Comparison of ENCODE assay signal across 10 mouse cellular contexts in genomic region chr9:44144023-44144717, GRCm38 (mm10). TPM values are rescaled to one million over a fixed set of nuclear protein-coding genes. Genes with fewer than 3 reads are reported as not detected.
DNase-seq lines count a peak whose midpoint lies in the region; ATAC-seq and TF ChIP-seq lines count a peak whose summit lies in the region.
"Had no signal": no experiment of that assay in that cellular context is flagged by ENCODE, and none has a peak within 500 bp of the region (broad histone marks: within the 10 kb centered on the region; RNA-seq: fewer than 3 reads in every experiment).

No protein-coding gene starts in this region.

- TF ChIP-seq CTCF in ES-Bruce4 (IDR thresholded peaks at IDR 0.05; ENCODE audit: low read depth, low read length): peak; percentile 48

- H3K4me2 ChIP-seq in heart, embryonic 15.5 days: no peak overlapping the region
- H3K4me2 ChIP-seq in kidney, embryonic 15.5 days: no peak overlapping the region
- H3K4me2 ChIP-seq: liver, embryonic 13.5 days had no signal

- no peak for TF ChIP-seq POLR2A in ES-Bruce4 (IDR thresholded peaks at IDR 0.05; ENCODE audit: insufficient read depth, low read length)

- H3K9me3 ChIP-seq in heart, embryonic 15.5 days (replicated peaks): no peaks in the 10 kb centered on the region
- H3K9me3 ChIP-seq in ES-Bruce4 (replicated peaks; ENCODE audit: control insufficient read depth, insufficient read depth, low read length, poor library complexity, severe bottlenecking): no peaks in the 10 kb centered on the region
- H3K9me3 ChIP-seq in kidney, embryonic 15.5 days (replicated peaks): no peaks in the 10 kb centered on the region
- H3K9me3 ChIP-seq: liver, embryonic 13.5 days had no signal

- intact Hi-C loops in heart, postnatal 14 days (cut with DNase I): no loop called here
- intact Hi-C loops in left cerebral cortex, postnatal 4 days (cut with DNase I): no loop called here

- H3K36me3 ChIP-seq in heart, embryonic 15.5 days: peaks cover 61% of the 10 kb centered on the region
- H3K36me3 ChIP-seq in ES-Bruce4 (ENCODE audit: control insufficient read depth, insufficient read depth, low read length, poor library complexity, severe bottlenecking): peaks cover 23% of the 10 kb centered on the region
- peaks cover 84% of the 10 kb centered on the region for H3K36me3 ChIP-seq in kidney, embryonic 15.5 days

- H3K9ac ChIP-seq in heart, embryonic 15.5 days: no peak overlapping the region
- H3K9ac ChIP-seq in ES-Bruce4 (ENCODE audit: low read depth, poor library complexity, severe bottlenecking): 0 out of 2 replicates have a peak overlapping the region, but pooled peaks have one; percentile 6
- no peak overlapping the region for H3K9ac ChIP-seq in kidney, embryonic 15.5 days
- H3K9ac ChIP-seq: liver, embryonic 13.5 days had no signal

- H3K27ac ChIP-seq in heart, embryonic 15.5 days: peak overlapping the region; percentile 53
- H3K27ac ChIP-seq in ES-Bruce4 (ENCODE audit: insufficient read depth, low read length): peak overlapping the region; percentile 33
- peak overlapping the region; percentile 74 for H3K27ac ChIP-seq in kidney, embryonic 15.5 days
- H3K27ac ChIP-seq: liver, embryonic 13.5 days had no signal

- no peaks in the 10 kb centered on the region for H3K27me3 ChIP-seq in heart, embryonic 15.5 days
- H3K27me3 ChIP-seq in ES-Bruce4 (ENCODE audit: control insufficient read depth, insufficient read depth, low read length, poor library complexity, severe bottlenecking): no peaks in the 10 kb centered on the region
- H3K27me3 ChIP-seq in kidney, embryonic 15.5 days: no peaks in the 10 kb centered on the region

- no peak for DNase-seq in heart, postnatal 14 days
- DNase-seq in cerebellum, adult 11-12 months: peak; percentile 39
- DNase-seq in left cerebral cortex, postnatal 4 days: no peak
- DNase-seq in urinary bladder, postnatal 4 days (ENCODE audit: low spot score in 2 of 2): no peak
- DNase-seq: liver, embryonic 13.5 days had no signal

- TF ChIP-seq EP300 in ES-Bruce4 (IDR thresholded peaks at IDR 0.05; ENCODE audit: insufficient read depth, low read depth, low read length): no peak

- 35% methylated on average over 5 of the region's 8 CpGs for WGBS in heart, embryonic 15.5 days
- 31% methylated on average over 7 of the region's 8 CpGs for WGBS in kidney, embryonic 15.5 days

- ATAC-seq in heart, embryonic 15.5 days (replicated peaks; ENCODE audit: insufficient number of reproducible peaks, insufficient read depth, low FRiP score, low read depth): peak; percentile 53; the same call in 1 of the 2 replicates
- ATAC-seq in kidney, embryonic 15.5 days (replicated peaks; ENCODE audit: low FRiP score): 0 out of 2 replicates have a peak, but pooled peaks have one; percentile 67
- no peak for ATAC-seq in megakaryocyte, adult 5-6 weeks (ENCODE audit: poor library complexity, severe bottlenecking)

- no peak overlapping the region for H3K4me3 ChIP-seq in heart, embryonic 15.5 days
- no peak overlapping the region for H3K4me3 ChIP-seq in ES-Bruce4 (ENCODE audit: low read depth, low read length)
- H3K4me3 ChIP-seq in kidney, embryonic 15.5 days (replicated peaks): no peak overlapping the region
- H3K4me3 ChIP-seq: liver, embryonic 13.5 days had no signal

- H3K4me1 ChIP-seq in heart, embryonic 15.5 days (replicated peaks): peaks cover 35% of the 10 kb centered on the region
- H3K4me1 ChIP-seq in ES-Bruce4 (ENCODE audit: control insufficient read depth, insufficient read depth, low read length): peaks cover 6% of the 10 kb centered on the region
- H3K4me1 ChIP-seq in kidney, embryonic 15.5 days: peaks cover 13% of the 10 kb centered on the region
- H3K4me1 ChIP-seq: liver, embryonic 13.5 days had no signal

RNA-seq across cellular contexts. Expression of gene Mcam, which starts 9.9 kb away (rescaled TPM):
- 93.4 and 102 TPM in 2 replicates for polyA plus RNA-seq in heart, embryonic 15.5 days (2015; fragmentation: Nextera tagmentation; extraction: Ambion mirVana)
- 10 to 100 TPM; 81.2 to 82.3 TPM for total RNA-seq in heart, postnatal 14 days (2021)
- polyA plus RNA-seq in ES-Bruce4 (2011; ENCODE audit: insufficient read depth, insufficient read length, low read depth, missing spikeins): 57.6 and 58.0 TPM in 2 replicates
- polyA plus RNA-seq in kidney, embryonic 15.5 days (2015; fragmentation: Nextera tagmentation; extraction: Ambion mirVana): 44.2 and 47.0 TPM in 2 replicates
- 10 to 100 TPM; 13.7 to 16.9 TPM for total RNA-seq in left cerebral cortex, postnatal 4 days (2021)
- total RNA-seq in megakaryocyte, adult 5-6 weeks (2015): 1.6 TPM in 2 replicates
- 3.2 and 5.8 TPM in 2 replicates for total RNA-seq in megakaryocyte, adult 5-6 weeks (2017)

RNA-seq across cellular contexts. Expression of gene Rnf26, which starts 30.9 kb away (rescaled TPM):
- polyA plus RNA-seq in heart, embryonic 15.5 days (2015; fragmentation: Nextera tagmentation; extraction: Ambion mirVana): 28.7 and 39.9 TPM in 2 replicates
- 10 to 100 TPM; 10.1 to 11.3 TPM for total RNA-seq in heart, postnatal 14 days (2021)
- polyA plus RNA-seq in ES-Bruce4 (2011; ENCODE audit: insufficient read depth, insufficient read length, low read depth, missing spikeins): 34.1 and 34.3 TPM in 2 replicates
- 70.9 and 78.3 TPM in 2 replicates for polyA plus RNA-seq in kidney, embryonic 15.5 days (2015; fragmentation: Nextera tagmentation; extraction: Ambion mirVana)
- 10 to 100 TPM; 31.1 to 33.1 TPM for total RNA-seq in left cerebral cortex, postnatal 4 days (2021)
- 35.9 and 36.7 TPM in 2 replicates for total RNA-seq in megakaryocyte, adult 5-6 weeks (2015)
- 16.3 and 20.9 TPM in 2 replicates for total RNA-seq in megakaryocyte, adult 5-6 weeks (2017)

RNA-seq across cellular contexts. Expression of gene Gm49380, which starts 30.9 kb away (rescaled TPM):
- 0.05 and 0.13 TPM in 2 replicates for polyA plus RNA-seq in heart, embryonic 15.5 days (2015; fragmentation: Nextera tagmentation; extraction: Ambion mirVana)
- under 1 TPM in 1 of 2 experiments, not detected in 1; 0.12 TPM for total RNA-seq in heart, postnatal 14 days (2021)
- 0.49 and 0.67 TPM in 2 replicates for polyA plus RNA-seq in ES-Bruce4 (2011; ENCODE audit: insufficient read depth, insufficient read length, low read depth, missing spikeins)
- polyA plus RNA-seq in kidney, embryonic 15.5 days (2015; fragmentation: Nextera tagmentation; extraction: Ambion mirVana): 0.17 and 0.21 TPM in 2 replicates
- under 1 TPM in 1 of 2 experiments, not detected in 1; 0.44 TPM for total RNA-seq in left cerebral cortex, postnatal 4 days (2021)
- total RNA-seq in megakaryocyte, adult 5-6 weeks (2015): not detected in 2 replicates
- total RNA-seq in megakaryocyte, adult 5-6 weeks (2017): not detected in 2 replicates
- polyA plus RNA-seq: liver, embryonic 13.5 days; spleen, adult 2 months had no signal

RNA-seq across cellular contexts. Expression of gene C1qtnf5, which starts 37.1 kb away (rescaled TPM):
- 3.8 TPM in 2 replicates for polyA plus RNA-seq in heart, embryonic 15.5 days (2015; fragmentation: Nextera tagmentation; extraction: Ambion mirVana)
- 10 to 100 TPM; 15.2 to 19.5 TPM for total RNA-seq in heart, postnatal 14 days (2021)
- polyA plus RNA-seq in ES-Bruce4 (2011; ENCODE audit: insufficient read depth, insufficient read length, low read depth, missing spikeins): not detected in 2 replicates
- polyA plus RNA-seq in kidney, embryonic 15.5 days (2015; fragmentation: Nextera tagmentation; extraction: Ambion mirVana): 4.5 and 5.2 TPM in 2 replicates
- 10 to 100 TPM in 1 of 2 experiments, 1 to 10 TPM in 1; 5.3 to 10.6 TPM for total RNA-seq in left cerebral cortex, postnatal 4 days (2021)
- total RNA-seq in megakaryocyte, adult 5-6 weeks (2015): 0.27 TPM in 1 of 2 replicates, not detected in the other
- 0.40 TPM in 1 of 2 replicates, not detected in the other for total RNA-seq in megakaryocyte, adult 5-6 weeks (2017)

RNA-seq across cellular contexts. Expression of gene Mfrp, which starts 42.6 kb away (rescaled TPM):
- not detected in 2 replicates for polyA plus RNA-seq in heart, embryonic 15.5 days (2015; fragmentation: Nextera tagmentation; extraction: Ambion mirVana)
- total RNA-seq in heart, postnatal 14 days (2021): not detected
- not detected in 2 replicates for polyA plus RNA-seq in ES-Bruce4 (2011; ENCODE audit: insufficient read depth, insufficient read length, low read depth, missing spikeins)
- 0.13 TPM in 1 of 2 replicates, not detected in the other for polyA plus RNA-seq in kidney, embryonic 15.5 days (2015; fragmentation: Nextera tagmentation; extraction: Ambion mirVana)
- total RNA-seq in left cerebral cortex, postnatal 4 days (2021): not detected
- not detected in 2 replicates for total RNA-seq in megakaryocyte, adult 5-6 weeks (2015)
- total RNA-seq in megakaryocyte, adult 5-6 weeks (2017): 0.24 TPM in 1 of 2 replicates, not detected in the other
- polyA plus RNA-seq: liver, embryonic 13.5 days had no signal

Comparison
In these comparisons a context has a peak if more than half of its experiments do, and no peak if none do; other contexts are left out.
1. RNA of gene Mcam, which starts 9.9 kb away (total RNA-seq): 81.2 to 82.3 TPM in heart, postnatal 14 days; 13.7 to 16.9 TPM in left cerebral cortex, postnatal 4 days and 1.6 to 5.8 TPM in megakaryocyte, adult 5-6 weeks; every median in the first group is over 4 times any median in the second.
2. Peak in every context shown above with its lines, with median percentiles within 50 percentile points of each other: H3K27ac ChIP-seq.